ENCODE assay signal across 8 mouse cellular contexts in the genomic region with DNA sequence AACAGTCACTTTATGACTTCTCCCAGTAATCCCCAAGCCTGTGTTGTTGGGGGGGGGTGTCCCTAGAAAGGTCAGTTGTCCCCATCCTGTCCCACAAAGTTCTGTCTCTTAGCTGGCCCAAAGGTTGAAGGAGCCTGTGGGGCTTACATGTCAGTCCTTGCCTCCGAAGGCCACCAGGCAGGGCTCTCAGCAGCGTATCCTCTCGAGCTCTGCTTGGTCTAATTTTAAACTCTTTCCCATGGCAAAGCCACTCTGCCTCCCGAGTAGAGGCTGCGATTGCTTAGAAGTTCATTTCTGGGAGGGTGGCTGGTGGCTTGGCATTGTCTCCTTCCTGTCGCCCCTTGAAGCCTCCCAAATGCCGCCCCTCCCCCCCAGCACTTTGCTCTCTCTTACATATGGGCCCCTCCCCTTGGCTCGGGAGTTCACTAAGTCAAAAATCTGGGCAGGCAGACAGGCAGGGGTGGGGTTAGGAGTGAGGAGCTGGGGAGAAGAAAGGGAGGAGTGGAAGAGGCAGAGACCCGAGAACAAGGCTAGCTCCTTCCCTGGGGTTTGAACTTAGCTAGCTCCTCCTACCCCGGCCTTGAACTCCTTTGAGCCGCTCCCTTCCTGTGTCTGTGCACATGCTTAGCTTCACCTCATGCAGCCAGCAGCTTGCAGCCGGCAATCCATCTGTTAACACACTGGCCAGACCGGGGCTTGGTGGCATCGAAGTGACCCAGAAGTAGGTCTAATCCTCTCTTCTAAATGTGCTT.
A peak's percentile ranks its signal among the peaks of the same experiment; 100 is the strongest.
DNase-seq lines count a peak whose midpoint lies in the region; ATAC-seq lines count a peak whose summit lies in the region.

No protein-coding gene starts in this region.

- H3K9ac ChIP-seq in intestine, embryonic 16.5 days (ENCODE audit: low read depth, low read length) = peak overlapping the region; percentile 42; the same call in 1 of the 2 replicates

- no peaks in the 10 kb centered on the region for H3K36me3 ChIP-seq in intestine, embryonic 16.5 days (ENCODE audit: control insufficient read depth, insufficient read depth, low read length)

- peak; percentile 78 for ATAC-seq in intestine, embryonic 16.5 days
- ATAC-seq in frontal cortex, adult (ENCODE audit: low TSS enrichment) = no peak

- peak; percentile 63 for DNase-seq in NIH3T3 (ENCODE audit: low read depth)
- peak; percentile 70 to 85 for DNase-seq in cerebellum, postnatal 14 days
- DNase-seq in gastrocnemius, postnatal 4 days (ENCODE audit: low spot score in 2 of 2) = peak; percentile 55 to 83
- DNase-seq in lung, adult 18-20 months = peak; percentile 63 to 64
- peak; percentile 45 for DNase-seq in ovary, postnatal 14 days (ENCODE audit: low spot score)
- DNase-seq in layer of hippocampus, adult 9-11 months = no peak

- no peaks in the 10 kb centered on the region for H3K9me3 ChIP-seq in intestine, embryonic 16.5 days (ENCODE audit: control insufficient read depth, low read length)

- peak overlapping the region; percentile 17 for H3K4me2 ChIP-seq in intestine, embryonic 16.5 days (ENCODE audit: low read depth, low read length)

- H3K27me3 ChIP-seq in intestine, embryonic 16.5 days (replicated peaks; ENCODE audit: control insufficient read depth, insufficient read depth, low read length) = no peaks in the 10 kb centered on the region

- 12% methylated on average over 14 of the region's 14 CpGs for WGBS in intestine, embryonic 16.5 days

- peaks cover 23% of the 10 kb centered on the region for H3K4me1 ChIP-seq in intestine, embryonic 16.5 days (ENCODE audit: control insufficient read depth, insufficient read depth, low read length)

- H3K4me3 ChIP-seq in intestine, embryonic 16.5 days (ENCODE audit: low read length) = no peak overlapping the region

- peak overlapping the region; percentile 54 for H3K27ac ChIP-seq in intestine, embryonic 16.5 days (ENCODE audit: low read length)
